In genomic region chr13:34408669-34409055, GRCm38 (mm10) we compare ENCODE assay signal across 14 mouse cellular contexts.
DNase-seq lines count a peak whose midpoint lies in the region; ATAC-seq and TF ChIP-seq lines count a peak whose summit lies in the region.
"Had no signal": no experiment of that assay in that cellular context is flagged by ENCODE, and none has a peak within 500 bp of the region (broad histone marks: within the 10 kb centered on the region; RNA-seq: fewer than 3 reads in every experiment).

No protein-coding gene starts in this region.

- no peaks in the 10 kb centered on the region for H3K36me3 ChIP-seq in limb, embryonic 10.5 days
- H3K36me3 ChIP-seq in stomach, embryonic 16.5 days (ENCODE audit: control insufficient read depth, insufficient read depth, low read length), result no peaks in the 10 kb centered on the region

- peaks cover 9% of the 10 kb centered on the region for H3K4me1 ChIP-seq in limb, embryonic 10.5 days
- H3K4me1 ChIP-seq in stomach, embryonic 16.5 days (ENCODE audit: control insufficient read depth, insufficient read depth, low read length), result peaks cover 10% of the 10 kb centered on the region; the same call in 1 of the 2 replicates

- H3K4me3 ChIP-seq in left cerebral cortex, adult 2 months, result no peak overlapping the region
- no peak overlapping the region for H3K4me3 ChIP-seq in limb, embryonic 10.5 days
- no peak overlapping the region for H3K4me3 ChIP-seq in stomach, embryonic 16.5 days (replicated peaks; ENCODE audit: low read length)

- TF ChIP-seq CTCF in left cerebral cortex, adult 2 months (IDR thresholded peaks at IDR 0.05), result no peak

- no peak overlapping the region for H3K4me2 ChIP-seq in stomach, embryonic 16.5 days (ENCODE audit: low read depth, low read length)
- H3K4me2 ChIP-seq: heart, embryonic 11.5 days had no signal

- ATAC-seq in stomach, embryonic 16.5 days (ENCODE audit: insufficient read depth, low FRiP score), result peak; percentile 50; the same call in 1 of the 2 replicates
- no peak for ATAC-seq in granulocyte monocyte progenitor cell, adult 5-6 weeks (replicated peaks; ENCODE audit: poor library complexity, severe bottlenecking)
- ATAC-seq: activated CD4-positive, CD25-positive, alpha-beta regulatory T cell, adult 4 months; forebrain, postnatal 0 days had no signal

- 25% methylated on average over 2 of the region's 2 CpGs for WGBS in limb, embryonic 10.5 days
- 24% methylated on average over 2 of the region's 2 CpGs for WGBS in stomach, embryonic 16.5 days

- no peak for DNase-seq in left cerebral cortex, adult 2 months (ENCODE audit: extremely low spot score in 1 of 2, low spot score in 2 of 2)
- DNase-seq in left cerebral cortex, adult 8-10 months (ENCODE audit: low spot score in 2 of 2), result no peak
- DNase-seq in embryo, embryonic 10 days (ENCODE audit: low spot score), result peak; percentile 40
- no peak for DNase-seq in limb, embryonic 10.5 days (ENCODE audit: low spot score)
- DNase-seq in ovary, postnatal 10 days (ENCODE audit: low spot score), result no peak
- DNase-seq: cerebellum, adult 11 months; cerebellum, postnatal 25 days; forebrain, postnatal 0 days; gastrocnemius, postnatal 10 days; midbrain, embryonic 14.5 days had no signal

- no peak overlapping the region for H3K9ac ChIP-seq in stomach, embryonic 16.5 days (ENCODE audit: low read length)
- H3K9ac ChIP-seq: forebrain, postnatal 0 days had no signal

- H3K27me3 ChIP-seq in limb, embryonic 10.5 days (ENCODE audit: low read depth, poor library complexity, severe bottlenecking), result no peaks in the 10 kb centered on the region
- no peaks in the 10 kb centered on the region for H3K27me3 ChIP-seq in stomach, embryonic 16.5 days (ENCODE audit: control insufficient read depth, insufficient read depth, low read length)

- intact Hi-C loops in left cerebral cortex, adult 2 months (cut with DNase I), result no loop called here

- H3K27ac ChIP-seq in left cerebral cortex, adult 2 months, result peak overlapping the region; percentile 16; the same call in 1 of the 2 replicates
- H3K27ac ChIP-seq in limb, embryonic 10.5 days, result peak overlapping the region; percentile 9; the same call in 1 of the 2 replicates
- peak overlapping the region; percentile 50 for H3K27ac ChIP-seq in stomach, embryonic 16.5 days (ENCODE audit: low read length)

- H3K9me3 ChIP-seq in limb, embryonic 10.5 days (replicated peaks), result no peaks in the 10 kb centered on the region
- no peaks in the 10 kb centered on the region for H3K9me3 ChIP-seq in stomach, embryonic 16.5 days (replicated peaks; ENCODE audit: control insufficient read depth, low read length)
